Mouse (Mus musculus) forebrain, embryonic 12.5 days (tissue): Measurements from ENCODE around the gene Ulbp1. TPM values are rescaled to one million over a fixed set of nuclear protein-coding genes. Genes with fewer than 3 reads are reported as not detected.
A peak's percentile ranks its signal among the peaks of the same experiment; 100 is the strongest.

Experiments
- ATAC-seq: fragments of 200-750 bp; cut with Nextera tagmentation; 2 replicates; pipeline ENCODE4 v1.8.0; 2017; ENCODE audit warnings: moderate TSS enrichment; ENCODE audit not compliant: low FRiP score
- H3K27ac ChIP-seq: fragments of 300-500 bp; sonication (generic); 2 replicates; pipeline ENCODE4 v1.5.1; 2016; ENCODE audit warnings: mild to moderate bottlenecking
- H3K27me3 ChIP-seq: fragments of 300-500 bp; sonication (generic); 2 replicates; pipeline ENCODE4 v1.6.1; 2016; ENCODE audit warnings: mild to moderate bottlenecking
- H3K36me3 ChIP-seq: fragments of 300-500 bp; sonication (generic); replicated peaks from 2 replicates; pipeline ENCODE4 v1.6.1; 2016; ENCODE audit warnings: mild to moderate bottlenecking
- H3K4me1 ChIP-seq: fragments of 300-500 bp; sonication (generic); 2 replicates; pipeline ENCODE4 v1.6.1; 2016
- H3K4me2 ChIP-seq: fragments of 300-500 bp; sonication (generic); 2 replicates; pipeline ENCODE4 v1.6.1; 2016; ENCODE audit warnings: mild to moderate bottlenecking, moderate library complexity
- H3K4me3 ChIP-seq: fragments of 300-500 bp; sonication (generic); replicated peaks from 2 replicates; pipeline ENCODE4 v1.5.1; 2016; ENCODE audit warnings: mild to moderate bottlenecking
- H3K9ac ChIP-seq: fragments of 300-500 bp; sonication (generic); 2 replicates; pipeline ENCODE4 v1.6.1; 2016; ENCODE audit warnings: mild to moderate bottlenecking
- H3K9me3 ChIP-seq: fragments of 300-500 bp; sonication (generic); 2 replicates; pipeline ENCODE4 v1.6.1; 2016
- WGBS: fragments of 180-500 bp; shearing (Covaris S2); methylation state at CpG from one replicate; pipeline ENCODE4 v1.1.7; 2016; 5-methylcytosine and 5-hydroxymethylcytosine counted together
- polyA plus RNA-seq: library from polyadenylated mRNA; unstranded; fragments of >200 nt; fragmentation: Nextera tagmentation; extraction: Ambion mirVana; gene quantifications from 2 replicates; pipeline ENCODE4 v1.2.1, GENCODE M21; 2016

Ulbp1 gene
- polyA plus RNA-seq, 1 experiment from 2014 or later = 0.82 TPM

GRCm38 (mm10) chr10:7391935-7392930 lies 81.2 kb downstream of the Ulbp1 start:
- peak; percentile 69 for ATAC-seq
- H3K27ac ChIP-seq = no peak overlapping the region
- peaks cover 43% of the 10 kb centered on the region for H3K27me3 ChIP-seq
- under 1% methylated on average over 72 of the region's 73 CpGs for WGBS
- H3K4me2 ChIP-seq = peak overlapping the region; percentile 98
- no peaks in the 10 kb centered on the region for H3K36me3 ChIP-seq
- peak overlapping the region; percentile 59 for H3K4me3 ChIP-seq
- peak overlapping the region; percentile 33 for H3K9ac ChIP-seq
- peaks cover 27% of the 10 kb centered on the region for H3K4me1 ChIP-seq
- no peaks in the 10 kb centered on the region for H3K9me3 ChIP-seq

DNA sequence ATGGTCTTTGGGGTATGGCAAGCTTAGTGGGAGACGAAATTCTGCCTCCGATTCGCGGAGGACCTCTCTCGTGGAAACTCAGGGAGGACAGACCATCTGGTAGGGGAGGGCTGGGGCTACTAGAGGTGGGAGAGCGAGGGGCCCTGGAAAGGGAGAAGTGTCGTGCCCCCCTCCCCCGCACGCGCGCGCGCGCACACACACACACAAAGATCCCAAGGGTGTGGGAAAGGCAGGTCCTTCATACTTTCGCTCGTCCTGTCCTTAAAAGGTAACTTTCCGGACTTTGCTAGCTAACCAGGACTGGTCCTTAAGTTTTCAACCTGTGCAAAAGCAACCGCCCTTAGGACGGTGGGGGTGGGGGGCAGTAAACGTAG lies 81.9 kb downstream of the Ulbp1 start:
- H3K27me3 ChIP-seq = peaks cover 43% of the 10 kb centered on the region
- peaks cover 27% of the 10 kb centered on the region for H3K4me1 ChIP-seq
- peak overlapping the region; percentile 59 for H3K4me3 ChIP-seq
- H3K4me2 ChIP-seq = peak overlapping the region; percentile 98
- H3K9ac ChIP-seq = peak overlapping the region; percentile 33
- ATAC-seq = peak; percentile 66
- H3K9me3 ChIP-seq = no peaks in the 10 kb centered on the region
- no peak overlapping the region for H3K27ac ChIP-seq
- under 1% methylated on average over 20 of the region's 20 CpGs for WGBS
- H3K36me3 ChIP-seq = no peaks in the 10 kb centered on the region

- peak overlapping the region; percentile 59 for H3K4me3 ChIP-seq
- no peak overlapping the region for H3K27ac ChIP-seq
- no peaks in the 10 kb centered on the region for H3K36me3 ChIP-seq
- WGBS = under 1% methylated on average over 31 of the region's 31 CpGs
- H3K27me3 ChIP-seq = peaks cover 43% of the 10 kb centered on the region
- H3K9ac ChIP-seq = peak overlapping the region; percentile 45
- peak overlapping the region; percentile 98 for H3K4me2 ChIP-seq
- no peaks in the 10 kb centered on the region for H3K9me3 ChIP-seq
- peaks cover 27% of the 10 kb centered on the region for H3K4me1 ChIP-seq
- ATAC-seq = peak; percentile 68
Observed at GRCm38 (mm10) chr10:7391108-7391507, 82.3 kb downstream of the Ulbp1 start.

Other genes starting within 250 kb of the Ulbp1 start
- 20.1 and 25.7 TPM in 2 replicates for gene Lrp11, start 116.2 kb upstream of the Ulbp1 start, polyA plus RNA-seq
- 54.0 and 59.7 TPM in 2 replicates for gene Nup43, start 193.9 kb upstream of the Ulbp1 start, polyA plus RNA-seq
- gene Pcmt1, start 207.5 kb upstream of the Ulbp1 start, polyA plus RNA-seq = 135 and 139 TPM in 2 replicates
- gene Lats1, start 207.6 kb upstream of the Ulbp1 start, polyA plus RNA-seq = 15.0 and 17.5 TPM in 2 replicates